Mouse (Mus musculus) limb, embryonic 12.5 days (tissue): ENCODE data around the gene Cntnap1. TPM values are rescaled to one million over a fixed set of nuclear protein-coding genes. Genes with fewer than 3 reads are reported as not detected.

Source experiments
- ATAC-seq: fragments of 200-750 bp; cut with Nextera tagmentation; 2 replicates; pipeline ENCODE4 v1.8.0; 2017; ENCODE audit warnings: low read depth, moderate TSS enrichment; ENCODE audit not compliant: insufficient number of reproducible peaks, insufficient read depth, low FRiP score, low TSS enrichment
- H3K27ac ChIP-seq: fragments of 300-500 bp; sonication (generic); 2 replicates; pipeline ENCODE4 v1.5.1; 2016; ENCODE audit warnings: mild to moderate bottlenecking, moderate library complexity
- H3K27me3 ChIP-seq: fragments of 300-500 bp; sonication (generic); 2 replicates; pipeline ENCODE4 v1.6.1; 2016; ENCODE audit warnings: mild to moderate bottlenecking, moderate library complexity
- H3K36me3 ChIP-seq: fragments of 300-500 bp; sonication (generic); 2 replicates; pipeline ENCODE4 v1.6.1; 2016; ENCODE audit warnings: mild to moderate bottlenecking, moderate library complexity
- H3K4me1 ChIP-seq: fragments of 300-500 bp; sonication (generic); replicated peaks from 2 replicates; pipeline ENCODE4 v1.6.1; 2016
- H3K4me2 ChIP-seq: fragments of 300-500 bp; sonication (generic); 2 replicates; pipeline ENCODE4 v1.6.1; 2016; ENCODE audit warnings: mild to moderate bottlenecking, moderate library complexity
- H3K4me3 ChIP-seq: fragments of 300-500 bp; sonication (generic); replicated peaks from 2 replicates; pipeline ENCODE4 v1.5.1; 2016; ENCODE audit warnings: mild to moderate bottlenecking
- H3K9ac ChIP-seq: fragments of 300-500 bp; sonication (generic); replicated peaks from 2 replicates; pipeline ENCODE4 v1.6.1; 2016; ENCODE audit warnings: mild to moderate bottlenecking, moderate library complexity
- H3K9me3 ChIP-seq: fragments of 300-500 bp; sonication (generic); 2 replicates; pipeline ENCODE4 v1.6.1; 2016; ENCODE audit warnings: mild to moderate bottlenecking, moderate library complexity
- WGBS: fragments of 180-500 bp; shearing (Covaris S2); methylation state at CpG from one replicate; pipeline ENCODE4 v1.1.7; 2016; 5-methylcytosine and 5-hydroxymethylcytosine counted together
- polyA plus RNA-seq: library from polyadenylated mRNA; unstranded; fragments of >200 nt; fragmentation: Nextera tagmentation; extraction: Ambion mirVana; gene quantifications from 2 replicates; pipeline ENCODE4 v1.2.1, GENCODE M21; 2016

Cntnap1 gene
- polyA plus RNA-seq, 1 experiment from 2014 or later = 0.24 TPM

- Histone ChIP-seq H3K9ac (no peak overlapping the region), H3K36me3 (no peaks in the 10 kb centered on the region), H3K4me2 (no peak overlapping the region), H3K9me3 (no peaks in the 10 kb centered on the region), H3K4me3 (no peak overlapping the region), H3K4me1 (0 out of 2 replicates have a peak, but pooled peaks cover 3% of the 10 kb centered on the region), H3K27ac (no peak overlapping the region), H3K27me3 (peaks cover 6% of the 10 kb centered on the region; the same call in 1 of the 2 replicates)
- ATAC-seq = no peak
- 79% methylated on average over 13 of the region's 13 CpGs for WGBS
Observed at GRCm38 (mm10) chr11:101134217-101134865, 36.0 kb upstream of the Cntnap1 start.

- Histone ChIP-seq H3K4me1 (peaks cover 15% of the 10 kb centered on the region), H3K4me3 (no peak overlapping the region), H3K4me2 (no peak overlapping the region), H3K36me3 (no peaks in the 10 kb centered on the region), H3K9ac (no peak overlapping the region), H3K27me3 (peaks cover 26% of the 10 kb centered on the region), H3K27ac (no peak overlapping the region), H3K9me3 (no peaks in the 10 kb centered on the region)
- no peak for ATAC-seq
- 84% methylated on average over 7 of the region's 7 CpGs for WGBS
Observed at GRCm38 (mm10) chr11:101137000-101137399, 33.3 kb upstream of the Cntnap1 start.

GRCm38 (mm10) chr11:101138536-101139181 lies 31.7 kb upstream of the Cntnap1 start:
- Histone ChIP-seq H3K36me3 (no peaks in the 10 kb centered on the region), H3K27ac (no peak overlapping the region), H3K4me2 (peak overlapping the region; percentile 41), H3K27me3 (peaks cover 26% of the 10 kb centered on the region), H3K9me3 (no peaks in the 10 kb centered on the region), H3K4me3 (peak overlapping the region; percentile 12), H3K9ac (no peak overlapping the region), H3K4me1 (peaks cover 17% of the 10 kb centered on the region)
- ATAC-seq = no peak
- WGBS = 21% methylated on average over 15 of the region's 15 CpGs

GRCm38 (mm10) chr11:101140164-101140819 lies 30.0 kb upstream of the Cntnap1 start:
- peaks cover 26% of the 10 kb centered on the region for H3K27me3 ChIP-seq
- peak overlapping the region; percentile 26 for H3K4me3 ChIP-seq
- H3K36me3 ChIP-seq = no peaks in the 10 kb centered on the region
- H3K9me3 ChIP-seq = no peaks in the 10 kb centered on the region
- H3K4me2 ChIP-seq = peak overlapping the region; percentile 52
- 53% methylated on average over 27 of the region's 27 CpGs for WGBS
- ATAC-seq = peak; percentile 50
- H3K9ac ChIP-seq = peak overlapping the region; percentile 47
- H3K27ac ChIP-seq = peak overlapping the region; percentile 82
- H3K4me1 ChIP-seq = peaks cover 20% of the 10 kb centered on the region

DNA sequence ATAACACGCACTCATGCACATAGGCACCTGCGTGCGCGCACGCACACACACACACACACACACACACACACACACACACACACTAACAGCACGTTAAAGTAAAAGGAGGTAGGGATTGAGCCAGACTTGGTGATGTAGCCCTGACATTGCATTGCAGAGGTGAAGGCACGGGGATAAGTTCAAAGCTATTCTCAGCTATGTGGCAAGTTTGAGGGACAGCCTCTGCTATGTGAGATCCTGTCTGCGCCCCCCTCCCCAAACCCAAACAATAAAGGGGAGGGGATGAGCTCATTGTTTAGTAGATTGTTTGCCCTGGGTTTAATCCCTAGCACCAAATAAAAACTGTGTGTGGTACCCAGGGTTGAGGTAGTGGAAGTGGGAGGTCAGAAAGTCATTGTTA lies 29.2 kb upstream of the Cntnap1 start:
- peaks cover 20% of the 10 kb centered on the region for H3K4me1 ChIP-seq
- peaks cover 26% of the 10 kb centered on the region for H3K27me3 ChIP-seq
- H3K27ac ChIP-seq = peak overlapping the region; percentile 82; the same call in 1 of the 2 replicates
- H3K9ac ChIP-seq = no peak overlapping the region
- no peak overlapping the region for H3K4me3 ChIP-seq
- WGBS = 77% methylated on average over 8 of the region's 8 CpGs
- no peaks in the 10 kb centered on the region for H3K9me3 ChIP-seq
- no peak for ATAC-seq
- no peaks in the 10 kb centered on the region for H3K36me3 ChIP-seq
- peak overlapping the region; percentile 52; the same call in 1 of the 2 replicates for H3K4me2 ChIP-seq

- WGBS = 82% methylated on average over 10 of the region's 10 CpGs
- Histone ChIP-seq H3K4me3 (no peak overlapping the region), H3K27ac (no peak overlapping the region), H3K27me3 (peaks cover 26% of the 10 kb centered on the region), H3K4me2 (no peak overlapping the region), H3K9me3 (no peaks in the 10 kb centered on the region), H3K36me3 (no peaks in the 10 kb centered on the region), H3K9ac (no peak overlapping the region), H3K4me1 (peaks cover 22% of the 10 kb centered on the region)
- ATAC-seq = no peak
Observed at GRCm38 (mm10) chr11:101142215-101142967, 27.9 kb upstream of the Cntnap1 start.

GRCm38 (mm10) chr11:101143338-101144225 lies 26.7 kb upstream of the Cntnap1 start:
- no peak overlapping the region; the same call in 1 of the 2 replicates for H3K9ac ChIP-seq
- WGBS = 22% methylated on average over 19 of the region's 19 CpGs
- H3K36me3 ChIP-seq = no peaks in the 10 kb centered on the region
- no peaks in the 10 kb centered on the region for H3K9me3 ChIP-seq
- H3K27me3 ChIP-seq = peaks cover 23% of the 10 kb centered on the region
- ATAC-seq = peak; percentile 49; the same call in 1 of the 2 replicates
- H3K4me2 ChIP-seq = peak overlapping the region; percentile 56
- H3K27ac ChIP-seq = no peak overlapping the region
- H3K4me3 ChIP-seq = peak overlapping the region; percentile 28
- peaks cover 25% of the 10 kb centered on the region for H3K4me1 ChIP-seq

GRCm38 (mm10) chr11:101146377-101146776 lies 23.9 kb upstream of the Cntnap1 start:
- 28% methylated on average over 10 of the region's 10 CpGs for WGBS
- H3K36me3 ChIP-seq = no peaks in the 10 kb centered on the region
- no peak overlapping the region for H3K4me2 ChIP-seq
- peaks cover under 1% of the 10 kb centered on the region; the same call in 1 of the 2 replicates for H3K27me3 ChIP-seq
- H3K27ac ChIP-seq = no peak overlapping the region
- H3K4me1 ChIP-seq = peaks cover 23% of the 10 kb centered on the region
- ATAC-seq = no peak
- no peak overlapping the region for H3K9ac ChIP-seq
- H3K4me3 ChIP-seq = no peak overlapping the region
- no peaks in the 10 kb centered on the region for H3K9me3 ChIP-seq

GRCm38 (mm10) chr11:101148751-101149150 lies 21.6 kb upstream of the Cntnap1 start:
- no peak overlapping the region for H3K4me3 ChIP-seq
- 0 out of 2 replicates have a peak overlapping the region, but pooled peaks have one; percentile 1 for H3K4me2 ChIP-seq
- no peak for ATAC-seq
- no peaks in the 10 kb centered on the region for H3K36me3 ChIP-seq
- 65% methylated on average over 10 of the region's 10 CpGs for WGBS
- H3K4me1 ChIP-seq = peaks cover 21% of the 10 kb centered on the region
- H3K27ac ChIP-seq = peak overlapping the region; percentile 83
- no peak overlapping the region for H3K9ac ChIP-seq
- no peaks in the 10 kb centered on the region for H3K27me3 ChIP-seq
- H3K9me3 ChIP-seq = no peaks in the 10 kb centered on the region
